Mouse (Mus musculus) right cerebral cortex, adult 2 months (tissue): ENCODE results near the gene Tlr4.

Experiments
- DNase-seq, 2 experiments: peaks; one replicate each; pipeline ENCODE4 v3.0.0; 2021 to 2022; ENCODE audit warnings: low spot score in 2 of 2

Gene Tlr4

DNA sequence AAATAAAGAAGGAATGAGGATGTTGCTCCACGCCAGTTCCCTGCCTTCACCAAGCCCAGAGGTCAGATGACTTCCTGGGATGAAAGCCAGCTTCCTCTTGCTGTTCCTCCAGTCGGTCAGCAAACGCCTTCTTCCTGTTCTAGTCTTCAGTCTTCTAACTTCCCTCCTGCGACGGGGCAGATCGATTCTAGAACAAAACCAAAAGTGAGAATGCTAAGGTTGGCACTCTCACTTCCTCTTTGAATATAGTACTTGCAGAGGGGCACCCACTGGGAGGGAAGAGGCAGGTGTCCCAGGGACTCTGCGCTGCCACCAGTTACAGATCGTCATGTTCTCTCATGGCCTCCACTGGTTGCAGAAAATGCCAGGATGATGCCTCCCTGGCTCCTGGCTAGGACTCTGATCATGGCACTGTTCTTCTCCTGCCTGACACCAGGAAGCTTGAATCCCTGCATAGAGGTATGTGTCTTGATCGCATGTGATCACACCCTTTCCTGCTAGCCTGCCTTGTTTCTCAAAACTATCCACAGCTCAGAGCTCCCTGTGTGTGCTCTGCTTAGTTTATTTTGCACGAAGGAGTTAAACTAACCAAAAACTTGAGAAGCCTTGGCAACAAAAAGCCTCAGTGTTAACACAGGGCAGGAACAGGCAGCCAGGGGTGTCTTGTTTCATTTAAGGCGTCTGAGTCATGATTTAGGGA, at the start of gene Tlr4:
Gene Tlr4, plus strand, starts transcription at position 122 of the 700 bp plus-strand sequence.
- DNase-seq = no peak

DNA sequence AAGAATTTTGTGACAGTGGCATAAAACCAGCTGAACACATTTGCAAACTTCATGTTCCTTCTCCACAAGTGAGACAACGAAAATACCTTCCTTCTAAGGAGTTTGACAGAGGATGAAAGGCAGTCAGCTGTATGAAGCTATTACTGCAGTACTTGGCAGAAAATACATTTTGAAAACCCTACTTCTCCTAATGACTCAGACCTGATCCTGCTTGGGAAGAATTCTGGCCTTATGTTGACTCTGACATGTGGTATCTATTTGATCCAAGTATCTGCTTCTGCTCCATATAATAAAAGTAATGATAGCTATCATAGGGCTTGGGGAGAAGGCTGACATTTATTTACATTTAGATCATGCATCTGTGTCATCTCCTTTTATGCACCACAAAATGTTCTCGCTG, 33.1 kb upstream of the Tlr4 start:
- no peak for DNase-seq

DNA sequence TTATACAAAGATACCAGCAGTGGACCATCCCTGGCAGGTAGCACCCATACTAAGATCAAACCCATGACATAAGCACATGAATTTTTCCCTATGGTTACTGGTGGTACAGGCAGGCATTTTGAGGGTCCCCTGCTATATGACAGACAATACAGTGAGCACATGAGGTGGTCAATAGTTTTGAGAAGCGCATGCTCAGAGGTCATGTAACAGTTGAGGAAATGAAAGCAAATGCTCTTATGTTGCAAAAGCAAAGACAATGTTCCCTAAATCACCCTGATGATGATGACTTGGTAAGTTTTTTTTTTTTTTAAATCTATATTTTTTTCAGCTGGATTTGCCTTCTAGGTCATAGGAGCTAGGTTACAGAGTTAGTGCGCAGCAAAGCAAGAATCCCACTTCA, 30.7 kb upstream of the Tlr4 start:
- no peak for DNase-seq

DNA sequence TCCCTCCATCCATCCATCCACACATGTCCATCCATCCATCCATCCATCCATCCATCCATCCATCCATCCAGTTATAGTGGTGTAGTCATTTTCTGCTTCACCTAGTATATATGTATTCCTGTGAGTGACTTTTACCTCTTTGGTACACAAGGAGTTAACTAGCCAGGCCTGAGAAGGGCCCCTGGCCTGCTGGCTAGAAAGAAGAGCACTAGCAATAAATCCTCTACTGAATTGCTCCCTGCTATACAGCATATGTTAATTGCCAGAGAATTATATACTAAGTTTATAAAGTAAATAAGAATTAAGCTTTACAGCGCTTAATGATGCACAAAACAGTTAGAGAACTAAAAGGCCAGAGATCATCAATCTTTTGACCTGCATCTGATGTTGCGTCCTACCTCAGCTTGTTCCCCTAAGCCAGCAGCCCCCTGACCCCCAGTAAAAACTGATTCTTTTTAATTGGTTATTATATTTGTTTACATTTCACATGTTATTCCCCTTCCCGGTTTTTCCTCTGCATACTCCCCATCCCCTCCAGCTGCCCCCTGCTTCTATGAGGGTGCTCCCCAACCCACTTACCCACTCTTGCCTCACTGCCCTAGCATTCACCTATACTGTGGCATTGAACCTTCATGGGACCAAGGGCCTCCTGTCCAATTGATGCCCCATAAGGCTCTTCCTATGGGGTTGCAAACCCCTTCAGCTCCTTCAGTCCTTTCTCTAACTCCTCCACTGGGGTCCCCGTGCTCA, 22.7 kb upstream of the Tlr4 start:
- DNase-seq = no peak

DNA sequence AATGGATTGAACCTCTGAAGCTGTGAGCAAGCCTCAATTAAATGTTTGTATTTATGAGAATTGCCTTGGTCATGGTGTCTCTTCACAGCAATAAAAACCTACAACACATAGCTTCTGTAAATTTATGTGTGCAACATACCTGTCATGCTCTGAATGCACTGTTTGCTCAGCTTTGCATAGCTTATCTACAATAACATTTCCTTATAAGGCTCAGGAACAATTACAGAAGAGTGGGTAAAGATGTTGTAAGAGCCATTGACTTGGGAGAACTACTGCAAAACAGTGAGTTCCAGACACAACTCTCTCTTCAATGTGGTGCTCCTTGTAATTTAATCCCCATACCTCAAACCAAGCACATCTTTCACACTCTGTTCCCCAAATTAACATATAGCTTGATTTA, 21.6 kb upstream of the Tlr4 start:
- DNase-seq = no peak

DNA sequence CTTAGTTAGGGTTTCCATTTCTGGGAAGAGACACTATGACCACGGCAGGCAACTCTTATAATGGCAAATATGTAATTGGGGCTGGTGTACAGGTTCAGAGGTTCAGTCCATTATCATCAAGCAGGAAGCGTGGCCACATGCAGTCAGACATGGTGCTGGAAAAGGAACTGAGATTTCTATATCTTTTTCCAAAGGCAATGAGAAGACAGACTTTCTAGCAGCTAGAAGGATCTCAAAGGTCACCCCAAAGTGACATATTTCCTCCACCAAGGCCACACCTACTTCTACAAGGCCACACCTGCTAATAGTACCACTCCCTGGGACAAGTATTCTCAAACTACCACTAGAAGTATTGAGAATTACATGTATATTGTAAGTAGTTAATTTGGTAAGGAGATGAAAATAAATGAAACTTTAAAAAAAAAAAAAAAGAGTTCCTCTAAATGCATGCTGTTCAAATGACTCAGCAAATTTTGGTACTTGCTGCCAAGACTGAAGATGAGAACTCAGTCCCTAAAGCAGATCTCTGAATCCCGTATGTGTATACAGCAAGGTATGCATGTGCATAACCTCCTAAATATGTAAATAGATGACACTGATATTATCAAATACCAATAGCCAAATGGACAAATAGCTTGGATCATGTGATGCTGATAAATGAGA, 10.9 kb upstream of the Tlr4 start:
- no peak for DNase-seq

DNA sequence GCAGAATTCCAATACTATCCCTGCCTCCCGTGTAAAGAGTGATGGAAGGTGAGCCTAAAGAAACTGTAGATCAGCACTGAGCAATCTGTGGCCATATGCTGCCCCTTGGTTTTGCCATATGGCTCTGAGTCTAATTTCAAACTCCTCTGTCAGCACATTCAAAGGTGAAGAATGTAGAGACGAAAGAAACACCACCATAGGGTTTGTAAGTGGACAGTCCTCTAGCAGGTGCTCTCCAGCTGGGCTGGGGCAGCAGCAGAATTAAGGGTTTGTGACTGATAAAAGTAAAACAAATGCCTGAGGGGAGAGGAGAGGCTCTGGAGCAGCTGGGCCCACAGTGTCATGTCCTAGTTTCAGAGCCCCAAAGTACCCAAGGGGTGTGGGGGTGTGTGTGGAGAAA, 6.2 kb upstream of the Tlr4 start:
- no peak for DNase-seq

DNA sequence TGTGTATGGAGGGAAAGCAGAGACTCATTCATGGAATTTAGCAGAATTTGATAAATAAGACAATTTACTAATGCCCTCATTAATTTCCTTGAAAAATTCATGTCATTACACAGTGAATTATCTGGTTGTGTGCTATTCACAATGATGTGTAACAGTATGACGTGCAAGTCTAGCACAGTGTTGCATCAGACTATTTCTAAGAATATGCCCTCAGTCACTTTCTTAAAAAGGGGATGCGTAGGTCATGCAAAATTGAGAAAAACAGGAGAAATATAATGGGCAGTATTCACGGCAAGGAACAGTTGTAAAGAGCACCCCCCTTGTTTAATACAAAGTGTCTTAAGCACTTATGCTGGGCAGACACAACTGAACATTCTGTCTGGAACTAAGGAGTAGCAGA, 5.6 kb upstream of the Tlr4 start:
- DNase-seq = no peak

DNA sequence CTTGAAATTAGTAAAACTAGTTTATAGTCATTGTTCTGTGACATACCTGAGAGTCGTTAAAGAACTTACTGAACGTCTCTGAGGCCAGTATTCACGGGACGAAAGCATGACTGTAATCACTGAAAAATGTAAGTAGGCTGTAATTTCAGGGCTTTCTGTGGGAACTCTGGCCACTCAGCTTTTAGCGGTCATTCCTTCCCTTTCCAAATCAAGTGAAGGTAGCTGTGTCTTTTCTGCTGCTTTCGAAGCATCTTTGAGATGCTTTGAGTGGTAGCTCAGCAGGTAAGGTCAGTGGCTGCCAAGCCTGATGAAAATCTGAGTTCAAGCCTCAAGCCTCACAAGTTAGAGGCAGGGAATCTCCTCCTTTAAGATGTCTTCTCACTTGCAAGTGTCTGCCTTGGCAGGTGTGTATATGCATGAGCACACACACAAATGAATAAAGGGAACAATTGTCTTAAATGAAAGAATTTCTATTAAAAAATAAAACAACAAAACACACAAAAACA, 832 bp downstream of the Tlr4 start:
- no peak for DNase-seq

DNA sequence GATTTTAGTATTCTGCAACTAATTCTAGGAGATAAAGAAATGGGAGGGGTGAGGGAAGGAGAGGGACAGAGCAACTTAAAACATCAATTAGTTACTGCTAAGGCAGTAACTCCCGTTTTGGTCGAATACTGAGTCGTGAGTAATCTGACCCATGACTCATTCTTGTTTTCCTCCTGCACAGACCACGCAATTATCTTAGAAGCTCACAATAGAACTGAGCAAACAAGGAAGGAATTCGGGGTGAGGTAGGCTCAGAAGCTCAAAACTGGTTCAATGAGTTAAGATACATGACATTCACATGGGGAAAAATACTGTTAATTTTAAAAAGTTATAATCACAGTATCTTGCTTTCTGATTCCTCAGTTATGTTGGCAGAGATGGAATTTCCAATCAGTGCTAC, 1.3 kb downstream of the Tlr4 start:
- DNase-seq = no peak

DNA sequence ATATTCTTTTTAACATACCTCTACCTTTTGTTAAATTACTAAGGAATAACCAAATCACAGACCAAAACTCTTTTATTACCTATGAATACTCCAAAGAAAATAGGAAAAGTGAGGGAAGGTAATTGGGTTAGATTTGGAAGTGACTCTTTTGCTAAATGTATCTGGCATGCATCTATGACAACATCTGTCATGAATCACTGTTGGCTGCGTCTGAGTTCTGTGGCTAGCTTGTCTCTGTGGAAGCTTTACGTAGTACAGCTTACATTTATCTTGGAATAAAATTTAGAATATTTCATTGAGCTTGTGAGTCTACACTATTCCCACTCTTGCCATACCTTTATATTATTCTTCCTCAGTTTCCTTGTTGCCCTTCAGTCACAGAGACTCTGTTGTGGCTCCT, 10.7 kb downstream of the Tlr4 start:
- no peak for DNase-seq

DNA sequence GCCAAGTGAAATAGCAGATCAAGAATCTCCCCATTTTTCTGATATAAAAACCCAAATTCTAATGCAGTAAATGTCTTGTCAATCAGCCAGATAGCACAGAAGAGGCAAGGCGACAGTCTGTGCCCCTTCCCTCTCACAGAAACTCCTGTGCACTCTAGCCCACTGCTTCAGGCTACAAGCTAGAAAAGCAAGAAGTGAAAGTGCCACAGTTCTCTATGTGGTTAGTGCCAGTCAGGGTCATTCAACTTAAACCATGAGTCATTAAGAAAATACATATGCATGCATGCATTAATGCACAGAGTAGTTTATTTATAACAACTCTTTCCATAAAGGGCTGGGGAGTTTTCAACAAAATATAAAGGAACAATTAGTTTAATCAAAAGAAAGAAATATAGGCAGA, 15.9 kb downstream of the Tlr4 start:
- DNase-seq = no peak

DNA sequence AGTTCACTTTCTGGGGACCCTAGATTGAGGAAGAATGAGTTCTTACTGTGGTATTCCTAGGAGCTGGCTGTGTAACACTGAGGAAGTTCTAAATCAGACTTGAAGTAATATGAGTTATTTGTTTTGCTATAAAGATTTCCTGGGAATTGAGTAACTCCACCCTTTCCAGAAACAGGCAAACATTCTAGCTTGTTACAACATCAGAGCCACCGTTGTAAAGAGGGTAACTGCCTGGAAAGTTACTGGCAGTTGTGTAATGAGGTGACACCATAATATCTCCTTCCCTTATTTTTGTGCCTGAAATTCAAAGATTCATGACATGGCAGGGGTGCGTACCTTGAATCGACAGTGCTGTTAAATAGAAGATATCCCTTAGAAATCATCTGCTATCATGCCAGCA, 24.6 kb downstream of the Tlr4 start:
- DNase-seq = no peak

DNA sequence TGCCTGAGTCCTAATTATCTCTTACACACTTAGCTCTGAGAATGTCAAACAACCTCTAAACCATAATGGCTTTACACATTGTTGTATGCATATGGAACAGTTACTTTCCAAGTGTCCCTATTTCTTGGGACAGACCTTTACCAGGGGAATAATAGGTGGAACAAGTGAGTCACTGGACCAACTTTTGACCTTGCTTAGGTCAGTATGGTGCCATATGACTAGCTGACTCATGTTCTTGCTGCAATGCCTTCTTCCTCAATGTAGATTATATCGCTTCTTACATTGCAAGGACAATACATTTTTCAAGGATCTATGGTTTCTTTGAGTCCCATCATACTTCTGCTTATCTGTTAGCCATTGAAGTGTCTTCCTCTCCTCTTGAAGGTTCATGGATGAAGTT, 29.6 kb downstream of the Tlr4 start:
- no peak for DNase-seq

DNA sequence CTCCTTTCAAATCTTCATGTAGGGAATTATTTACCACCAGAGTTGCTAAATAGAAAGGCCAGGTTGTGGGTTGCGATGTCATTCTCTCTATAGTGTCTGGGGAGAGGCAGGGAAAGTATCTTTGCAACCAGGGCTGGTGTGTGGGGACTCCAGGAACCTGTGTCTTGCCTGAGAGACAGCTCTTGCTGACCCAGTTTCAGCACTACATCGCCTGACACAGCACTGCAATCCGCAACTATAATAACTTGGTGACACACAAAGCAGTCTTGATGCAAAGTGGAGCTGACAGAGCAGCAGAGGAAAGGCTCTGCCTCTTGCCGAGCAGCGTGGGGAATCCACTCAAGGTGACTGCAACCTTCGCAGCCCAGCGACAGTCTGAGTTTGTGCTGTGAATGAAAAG, 42.5 kb downstream of the Tlr4 start:
- DNase-seq = peak; percentile 9

DNA sequence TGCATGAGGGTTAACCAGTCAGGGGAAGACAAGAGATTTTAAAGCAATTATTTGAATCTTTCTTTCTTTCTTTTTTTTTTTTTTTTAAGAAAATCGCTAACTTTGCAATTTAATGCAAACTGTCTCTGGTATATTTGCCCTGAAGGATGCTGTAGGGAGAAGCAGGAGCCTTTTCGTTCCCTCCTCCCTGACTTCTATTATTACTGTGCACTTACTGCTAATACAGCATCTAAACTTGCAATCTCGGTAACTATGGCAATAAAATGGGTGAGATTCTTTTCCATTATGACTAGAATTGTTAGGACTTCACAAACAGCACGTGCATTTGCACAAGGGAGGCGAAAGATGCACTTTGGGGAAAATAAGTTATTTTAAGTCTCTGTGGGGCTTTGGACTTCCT, 44.6 kb downstream of the Tlr4 start:
- no peak for DNase-seq

DNA sequence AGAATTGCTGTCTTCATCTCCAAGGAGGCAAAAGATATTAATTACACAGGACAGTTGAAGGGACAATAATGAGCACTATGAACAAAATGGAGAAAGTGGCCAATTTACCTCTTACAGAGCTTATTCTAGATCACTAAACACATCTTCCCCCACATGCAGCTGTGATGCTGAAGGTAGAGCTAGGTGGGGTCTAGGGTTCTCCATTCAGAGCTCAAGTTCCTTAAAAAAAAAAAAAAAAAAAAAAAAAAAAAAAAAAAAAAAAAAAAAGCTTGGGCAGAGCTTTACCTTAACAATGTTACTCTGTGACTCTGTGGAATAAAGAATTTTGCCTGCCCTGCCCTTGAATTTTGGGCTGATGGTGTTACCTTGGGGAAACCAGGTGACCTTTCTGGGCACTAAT, 46.0 kb downstream of the Tlr4 start:
- no peak for DNase-seq

DNA sequence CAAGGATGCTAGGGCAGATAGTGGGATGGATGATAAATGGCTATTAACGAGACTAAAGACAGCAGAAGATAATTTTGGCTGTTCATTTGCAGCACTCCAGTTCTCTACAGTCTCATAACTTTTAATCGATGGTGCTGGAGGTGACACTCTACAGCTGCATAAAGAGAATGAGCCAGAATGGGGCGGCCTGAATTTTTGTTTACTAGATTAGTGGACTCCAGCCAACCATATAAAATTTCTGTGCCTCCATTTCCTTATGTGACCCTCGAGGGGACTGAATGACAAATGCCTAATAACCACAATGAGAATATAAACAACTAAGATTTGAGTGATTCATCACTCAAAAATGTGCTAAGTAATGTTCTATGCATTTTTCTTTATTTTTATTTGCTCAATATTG, 48.4 kb downstream of the Tlr4 start:
- DNase-seq = no peak

DNA sequence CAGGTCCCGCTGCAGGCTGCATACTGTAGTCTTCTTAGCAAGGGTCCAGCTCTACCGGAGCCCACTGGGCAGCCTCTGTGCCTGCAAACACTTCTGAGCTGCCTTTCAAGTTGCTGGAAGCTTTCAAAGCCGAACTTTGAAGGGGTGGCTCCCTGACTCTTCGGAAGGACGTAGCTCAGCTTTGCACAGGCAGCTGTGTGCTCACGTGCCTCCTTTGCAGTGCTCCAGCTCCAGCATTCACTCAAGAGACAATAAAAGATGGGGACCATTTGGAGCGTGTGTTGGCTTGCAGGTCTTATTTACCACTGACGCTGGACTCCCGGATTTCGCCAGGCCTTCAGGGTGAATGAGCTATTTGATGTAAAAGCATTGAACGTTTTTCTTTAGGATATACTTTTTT, 50.2 kb downstream of the Tlr4 start:
- no peak for DNase-seq

DNA sequence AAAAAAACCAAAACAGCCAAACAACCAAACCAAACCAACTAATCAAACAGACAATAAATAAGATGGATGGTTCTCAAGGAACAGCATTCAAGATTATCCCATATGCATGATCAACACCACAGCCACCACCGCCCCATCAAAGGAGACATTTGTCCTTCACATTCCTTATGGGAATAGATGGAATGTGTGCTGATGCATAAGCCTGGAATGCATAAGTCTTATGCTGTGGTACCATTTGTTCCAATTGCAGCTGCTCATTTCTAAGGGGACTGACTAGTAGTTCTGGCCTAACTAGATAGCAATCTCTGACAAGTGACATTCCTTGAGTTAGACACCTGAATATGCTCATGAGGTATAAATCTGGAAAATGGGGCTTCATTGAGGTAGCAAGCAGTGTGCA, 54.1 kb downstream of the Tlr4 start:
- no peak for DNase-seq

DNA sequence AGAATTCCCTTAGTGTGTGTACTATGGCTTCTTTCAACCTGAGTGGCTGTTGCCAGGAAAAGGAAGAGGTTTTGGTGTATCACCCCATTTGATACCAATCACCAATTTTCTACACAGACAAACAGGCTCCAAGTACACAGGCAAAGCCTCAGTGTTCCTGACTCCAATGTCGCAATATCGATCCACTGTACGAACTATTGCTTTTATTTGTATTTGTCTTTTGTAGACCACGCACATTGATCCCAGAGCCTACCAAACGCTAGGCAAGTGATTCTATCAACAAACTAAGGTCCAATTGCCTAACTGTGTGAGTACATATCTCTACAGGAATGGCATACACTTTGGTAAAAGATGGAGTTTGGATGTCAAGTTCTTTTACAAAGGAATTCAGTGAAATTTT, 55.9 kb downstream of the Tlr4 start:
- DNase-seq = no peak

DNA sequence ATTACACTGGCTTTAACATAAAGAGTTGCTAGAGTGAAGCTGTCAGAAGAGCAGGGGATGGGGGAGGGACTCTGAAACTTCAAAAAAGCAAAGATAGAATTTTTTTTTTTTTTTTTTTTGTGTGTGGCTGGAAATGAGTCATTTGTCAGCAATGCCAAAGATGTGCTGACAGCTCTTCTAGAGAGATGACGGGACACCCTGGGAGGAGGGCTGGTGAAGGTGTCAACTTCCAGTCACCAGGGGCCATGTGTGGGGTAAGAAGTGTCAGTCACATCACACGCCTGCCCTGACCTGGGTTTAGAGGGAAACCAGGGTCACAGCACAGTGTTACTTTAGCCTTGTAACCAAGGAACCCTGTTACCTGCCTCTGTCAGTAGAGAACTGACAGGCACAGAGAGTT, 67.2 kb downstream of the Tlr4 start:
- DNase-seq = no peak

DNA sequence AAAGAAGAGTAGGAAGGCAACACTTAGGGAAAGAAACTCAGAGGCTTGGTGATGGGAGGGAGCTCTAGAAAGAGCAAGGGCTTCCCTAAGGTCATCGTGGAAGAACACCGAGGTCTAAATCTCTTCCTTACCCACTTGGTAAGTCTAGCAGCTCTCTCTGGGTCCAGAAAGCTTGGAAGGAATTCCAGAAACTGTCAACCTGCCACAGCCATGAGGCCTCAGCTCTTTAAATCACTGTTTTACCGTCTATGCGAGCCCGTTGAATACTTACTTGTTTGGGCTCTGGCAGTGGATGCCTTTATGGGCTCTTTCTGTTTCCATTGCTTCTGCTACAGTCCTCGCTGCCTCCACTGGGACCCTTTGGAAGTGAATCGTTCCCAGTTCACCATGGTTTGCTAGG, 67.6 kb downstream of the Tlr4 start:
- no peak for DNase-seq
